Mouse (Mus musculus) heart, adult 2 months (tissue): ENCODE measurements around the gene Fam189a1. TPM values are rescaled to one million over a fixed set of nuclear protein-coding genes. Genes with fewer than 3 reads are reported as not detected.

ENCODE experiments used
- DNase-seq, 2 experiments: peaks; one replicate each; pipeline ENCODE4 v3.0.0; 2021
- H3K27ac ChIP-seq: fragments of 200-600 bp; 2 replicates; pipeline ENCODE4 v1.8.1; 2022
- H3K27me3 ChIP-seq: fragments of 200-500 bp; 2 replicates; pipeline ENCODE4 v1.6.1; 2012; ENCODE audit warnings: mild to moderate bottlenecking, low read length, inconsistent platforms, mixed read lengths; ENCODE audit not compliant: control insufficient read depth, insufficient read depth
- H3K36me3 ChIP-seq: fragments of 200-500 bp; 2 replicates; pipeline ENCODE4 v1.6.1; 2012; ENCODE audit warnings: low read length, inconsistent platforms; ENCODE audit not compliant: control insufficient read depth, insufficient read depth
- H3K4me1 ChIP-seq: fragments of 200-500 bp; 2 replicates; pipeline ENCODE4 v1.6.1; 2011; ENCODE audit warnings: low read length; ENCODE audit not compliant: control insufficient read depth, insufficient read depth
- H3K4me3 ChIP-seq: fragments of 200-600 bp; 2 replicates; pipeline ENCODE4 v1.8.1; 2022
- H3K79me2 ChIP-seq: fragments of 200-500 bp; replicated peaks from 2 replicates; pipeline ENCODE4 v1.6.1; 2012; ENCODE audit warnings: mild to moderate bottlenecking, inconsistent platforms, low read length, moderate library complexity, mixed read lengths; ENCODE audit not compliant: control insufficient read depth, insufficient read depth
- H3K9ac ChIP-seq: fragments of 200-500 bp; 2 replicates; pipeline ENCODE4 v1.6.1; 2012; ENCODE audit warnings: low read depth, mild to moderate bottlenecking, control low read depth, inconsistent platforms, low read length, mixed read lengths
- CTCF ChIP-seq: fragments of 200-600 bp; IDR thresholded peaks from 2 replicates; pipeline ENCODE4 v1.8.1; 2022; ENCODE audit warnings: antibody characterized with exemption, mild to moderate bottlenecking, moderate library complexity
- EP300 ChIP-seq: fragments of 200-500 bp; IDR thresholded peaks from 2 replicates; pipeline ENCODE4 v1.6.1; 2011; ENCODE audit warnings: low read depth, low read length, control low read depth; ENCODE audit not compliant: insufficient read depth
- POLR2A ChIP-seq: fragments of 200-500 bp; IDR thresholded peaks from 2 replicates; pipeline ENCODE4 v1.6.1; 2011; ENCODE audit warnings: mild to moderate bottlenecking, low read depth, low read length, control low read depth; ENCODE audit not compliant: insufficient read depth
- WGBS: fragments of 180-500 bp; shearing (Covaris S2); methylation state at CpG from one replicate; pipeline ENCODE4 v1.1.7; 2018; 5-methylcytosine and 5-hydroxymethylcytosine counted together
- intact Hi-C: fragments of 180-260 bp; cut with DNase I; formaldehyde crosslinking; loops from one replicate; pipeline ENCODE4 v1.15.1; 2025
- polyA plus RNA-seq: library from polyadenylated mRNA; depleted of rRNA; stranded (reverse); fragments of >200 nt; gene quantifications from 2 replicates; pipeline ENCODE4 v1.2.3, GENCODE M21; 2012
- total RNA-seq, 2 experiments: library from RNA; stranded (reverse); gene quantifications; 2 replicates each; pipeline ENCODE4 v1.2.3; 2021

The Fam189a1 gene
- total and polyA plus RNA-seq, 3 experiments = 0.64 TPM; not detected in 2

DNA sequence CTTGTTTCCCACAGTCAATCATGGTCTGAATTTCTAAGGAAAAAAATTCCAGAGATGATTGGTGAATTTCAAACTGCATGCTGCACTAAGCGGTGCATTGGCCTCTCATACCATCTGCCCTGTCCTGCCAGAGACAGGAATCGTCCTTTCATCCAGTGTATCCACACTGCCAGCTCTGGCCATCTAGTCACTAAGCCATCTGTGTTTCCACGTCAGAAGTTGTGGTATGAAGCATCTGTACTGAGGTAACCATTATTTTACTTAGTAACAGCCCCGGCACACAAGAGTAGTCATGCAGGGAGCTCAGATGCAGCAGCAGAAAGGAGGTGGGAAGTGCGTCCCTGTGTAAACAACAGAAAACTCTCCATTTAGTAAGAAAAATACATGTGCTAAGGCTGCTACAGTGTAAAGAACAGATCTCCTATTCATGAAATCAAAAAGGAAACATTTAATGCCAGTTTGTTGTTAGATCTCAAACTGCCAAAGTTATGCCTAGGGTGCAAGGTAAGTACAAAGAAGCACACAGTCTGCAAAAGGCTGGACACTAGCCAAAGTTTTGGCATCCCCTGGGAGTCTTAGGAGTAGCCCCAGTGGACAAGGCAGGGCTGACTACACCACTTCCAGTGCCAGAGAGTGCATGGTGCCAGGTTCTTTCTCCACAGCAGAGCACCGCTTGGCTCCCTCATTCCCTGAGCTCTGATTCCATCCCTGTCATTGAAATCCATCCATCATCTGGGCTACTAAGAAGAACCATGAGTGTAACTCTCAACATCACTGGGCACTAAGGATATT is 14.3 kb downstream of the Fam189a1 start:
- H3K9ac ChIP-seq = no peak overlapping the region
- H3K79me2 ChIP-seq = no peaks in the 10 kb centered on the region
- no peaks in the 10 kb centered on the region for H3K27me3 ChIP-seq
- no peak for DNase-seq
- H3K4me1 ChIP-seq = no peaks in the 10 kb centered on the region
- no peak overlapping the region for H3K4me3 ChIP-seq
- intact Hi-C loops = no loop called here
- TF ChIP-seq CTCF (no peak), POLR2A (no peak), EP300 (no peak)
- WGBS = 58% methylated on average over 6 of the region's 6 CpGs
- no peak overlapping the region for H3K27ac ChIP-seq
- no peaks in the 10 kb centered on the region for H3K36me3 ChIP-seq

DNA sequence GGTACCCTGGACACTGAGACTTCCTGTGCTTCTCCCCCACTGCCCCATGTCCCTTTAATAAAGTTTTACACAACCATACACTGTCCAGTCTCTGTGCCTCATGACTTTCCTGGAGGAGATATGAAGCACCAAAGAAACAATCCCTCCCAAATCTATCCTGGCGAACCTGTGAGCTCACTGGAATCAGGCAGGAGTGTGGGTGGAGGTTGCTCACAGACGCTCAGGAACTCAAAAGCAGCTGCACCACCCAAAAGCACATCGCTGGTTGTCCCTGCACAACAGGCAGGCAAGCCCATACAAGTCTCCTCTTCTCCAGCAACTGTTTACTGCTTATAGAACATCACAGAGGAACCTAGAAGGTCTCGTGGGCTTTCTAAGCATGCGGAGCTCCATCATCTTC is 15.5 kb downstream of the Fam189a1 start:
- intact Hi-C loops = no loop called here
- H3K27ac ChIP-seq = no peak overlapping the region
- H3K4me3 ChIP-seq = no peak overlapping the region
- no peaks in the 10 kb centered on the region for H3K4me1 ChIP-seq
- WGBS = 60% methylated on average over 5 of the region's 5 CpGs
- no peaks in the 10 kb centered on the region for H3K27me3 ChIP-seq
- TF ChIP-seq POLR2A = no peak
- TF ChIP-seq EP300 = no peak
- TF ChIP-seq CTCF = no peak
- H3K9ac ChIP-seq = no peak overlapping the region
- DNase-seq = no peak
- no peaks in the 10 kb centered on the region for H3K36me3 ChIP-seq
- H3K79me2 ChIP-seq = no peaks in the 10 kb centered on the region

DNA sequence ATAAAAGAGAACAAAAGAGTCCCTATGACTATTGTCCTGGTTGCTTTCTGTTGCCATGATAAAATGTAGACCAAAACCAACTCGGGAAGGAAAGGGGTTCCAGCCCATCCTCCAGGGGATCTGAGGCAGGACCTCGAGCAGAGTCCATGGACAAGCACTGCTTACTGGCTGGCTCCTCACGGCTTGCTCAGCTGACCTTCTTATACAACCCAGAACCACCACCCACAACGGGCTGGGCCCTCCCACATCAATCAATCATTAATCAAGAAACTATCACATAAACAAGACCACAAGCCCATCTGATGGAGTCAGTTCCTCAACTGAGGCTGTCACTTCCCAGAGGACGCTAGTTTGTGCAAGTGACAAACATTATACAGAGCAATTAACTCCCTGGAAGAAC is 16.3 kb downstream of the Fam189a1 start:
- H3K4me1 ChIP-seq = no peaks in the 10 kb centered on the region
- TF ChIP-seq POLR2A (no peak), CTCF (no peak), EP300 (no peak)
- H3K4me3 ChIP-seq = no peak overlapping the region
- intact Hi-C loops = no loop called here
- no peak for DNase-seq
- H3K36me3 ChIP-seq = no peaks in the 10 kb centered on the region
- no peaks in the 10 kb centered on the region for H3K27me3 ChIP-seq
- no peak overlapping the region for H3K9ac ChIP-seq
- 66% methylated on average over 5 of the region's 5 CpGs for WGBS
- H3K27ac ChIP-seq = no peak overlapping the region
- no peaks in the 10 kb centered on the region for H3K79me2 ChIP-seq

DNA sequence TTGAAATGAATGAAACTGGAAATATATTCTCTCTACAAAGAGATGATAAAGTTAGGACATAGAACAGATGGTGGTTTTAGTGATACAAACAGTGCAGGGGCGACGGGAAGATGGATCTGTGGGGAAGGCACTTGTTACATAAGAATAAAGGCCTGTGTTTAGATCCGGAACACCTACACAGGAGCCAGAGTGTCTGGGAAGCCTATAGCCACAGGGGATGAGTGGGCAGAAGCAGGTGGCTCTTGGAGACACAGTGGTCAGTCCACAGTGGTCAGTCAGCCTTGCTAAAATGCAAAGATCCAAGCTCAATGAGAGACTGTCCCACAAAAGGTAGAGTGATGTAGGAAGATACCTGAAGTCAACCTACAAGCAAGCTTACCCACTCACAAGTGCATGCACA is 32.6 kb downstream of the Fam189a1 start:
- no peak for DNase-seq
- Histone ChIP-seq H3K4me1 (no peaks in the 10 kb centered on the region), H3K27me3 (no peaks in the 10 kb centered on the region), H3K27ac (no peak overlapping the region), H3K4me3 (no peak overlapping the region), H3K36me3 (no peaks in the 10 kb centered on the region), H3K79me2 (no peaks in the 10 kb centered on the region), H3K9ac (no peak overlapping the region)
- WGBS = 80% methylated on average over 3 of the region's 3 CpGs
- intact Hi-C loops = no loop called here
- no peak for TF ChIP-seq CTCF
- no peak for TF ChIP-seq EP300
- TF ChIP-seq POLR2A = no peak

DNA sequence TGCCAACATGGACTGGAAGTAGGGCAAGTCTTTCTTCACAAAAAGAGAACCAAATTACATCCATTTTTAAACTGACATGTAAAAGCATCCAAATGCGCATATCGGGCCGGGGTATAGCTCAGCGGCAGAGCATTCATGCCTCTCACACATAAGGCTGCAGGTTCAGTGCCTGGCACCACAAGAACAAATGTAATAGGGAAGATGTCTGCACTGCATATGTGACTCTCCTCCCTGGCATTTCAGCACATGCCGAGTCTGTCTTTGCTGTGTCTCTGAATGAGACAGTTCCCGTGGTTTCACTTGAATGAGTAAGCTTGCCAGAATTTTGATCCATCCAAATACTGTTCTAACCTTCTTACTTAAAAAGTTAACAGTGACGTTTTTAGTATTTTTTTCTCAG is 39.5 kb downstream of the Fam189a1 start:
- WGBS = 90% methylated on average over 7 of the region's 7 CpGs
- Histone ChIP-seq H3K27me3 (no peaks in the 10 kb centered on the region), H3K36me3 (no peaks in the 10 kb centered on the region), H3K9ac (no peak overlapping the region), H3K4me1 (no peaks in the 10 kb centered on the region), H3K79me2 (no peaks in the 10 kb centered on the region), H3K27ac (no peak overlapping the region), H3K4me3 (no peak overlapping the region)
- TF ChIP-seq EP300 (no peak), CTCF (no peak), POLR2A (no peak)
- intact Hi-C loops = no loop called here
- DNase-seq = no peak

DNA sequence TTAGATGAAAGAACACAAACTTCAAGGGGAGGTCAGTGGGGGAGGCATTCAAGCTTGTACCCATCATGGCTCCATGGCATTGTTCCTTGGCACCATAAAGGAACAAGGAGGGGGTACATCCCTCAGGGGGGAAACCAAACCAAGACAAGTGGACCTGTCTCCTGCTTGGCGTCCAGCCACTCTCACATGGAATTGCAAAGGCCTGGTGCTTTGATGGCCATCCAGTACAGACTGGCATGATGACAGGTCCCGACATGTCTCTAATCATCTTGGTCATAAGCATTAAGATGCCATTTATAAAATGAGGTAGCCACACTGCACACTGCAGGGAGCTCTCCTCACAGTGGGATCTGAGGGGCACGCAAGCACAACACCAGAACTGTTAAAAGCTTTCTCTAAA is 41.0 kb downstream of the Fam189a1 start:
- intact Hi-C loops = no loop called here
- no peak for DNase-seq
- TF ChIP-seq CTCF (no peak), POLR2A (no peak), EP300 (no peak)
- Histone ChIP-seq H3K9ac (no peak overlapping the region), H3K27ac (no peak overlapping the region), H3K4me1 (no peaks in the 10 kb centered on the region), H3K79me2 (no peaks in the 10 kb centered on the region), H3K4me3 (no peak overlapping the region), H3K27me3 (no peaks in the 10 kb centered on the region), H3K36me3 (no peaks in the 10 kb centered on the region)
- 71% methylated on average over 3 of the region's 3 CpGs for WGBS
